Mouse (Mus musculus) right cerebral cortex, postnatal 4 days (tissue): ENCODE measurements around the gene Adamts15.

Experiments
- DNase-seq: peaks from one replicate; pipeline ENCODE4 v3.0.0-alpha.2; 2022

The Adamts15 gene

GRCm38 (mm10) chr9:30879248-30879946 lies 42.9 kb downstream of the Adamts15 start:
- no peak for DNase-seq

- DNase-seq: no peak
These were observed 45.7 kb downstream of the Adamts15 start for GRCm38 (mm10) chr9:30876552-30876951.

- DNase-seq: no peak
These were observed 66.4 kb downstream of the Adamts15 start for GRCm38 (mm10) chr9:30855837-30856236.

GRCm38 (mm10) chr9:30851841-30852240 lies 70.4 kb downstream of the Adamts15 start:
- DNase-seq: no peak

- no peak for DNase-seq
These were observed 72.3 kb downstream of the Adamts15 start for GRCm38 (mm10) chr9:30849951-30850350.

GRCm38 (mm10) chr9:30849444-30849843 lies 72.8 kb downstream of the Adamts15 start:
- DNase-seq: no peak
